Mouse (Mus musculus): ENCODE measurements around the gene Bri3bp. TPM values are rescaled to one million over a fixed set of nuclear protein-coding genes. Genes with fewer than 3 reads are reported as not detected.
"Not testable (repeated sequence)": the region's sequence is repeated elsewhere in the genome, so short reads cannot be mapped to it uniquely, and the experiment has no call there.

The Bri3bp gene
- total RNA-seq, 2 experiments from 2014 or later = 2.6 to 3.2 TPM

DNA sequence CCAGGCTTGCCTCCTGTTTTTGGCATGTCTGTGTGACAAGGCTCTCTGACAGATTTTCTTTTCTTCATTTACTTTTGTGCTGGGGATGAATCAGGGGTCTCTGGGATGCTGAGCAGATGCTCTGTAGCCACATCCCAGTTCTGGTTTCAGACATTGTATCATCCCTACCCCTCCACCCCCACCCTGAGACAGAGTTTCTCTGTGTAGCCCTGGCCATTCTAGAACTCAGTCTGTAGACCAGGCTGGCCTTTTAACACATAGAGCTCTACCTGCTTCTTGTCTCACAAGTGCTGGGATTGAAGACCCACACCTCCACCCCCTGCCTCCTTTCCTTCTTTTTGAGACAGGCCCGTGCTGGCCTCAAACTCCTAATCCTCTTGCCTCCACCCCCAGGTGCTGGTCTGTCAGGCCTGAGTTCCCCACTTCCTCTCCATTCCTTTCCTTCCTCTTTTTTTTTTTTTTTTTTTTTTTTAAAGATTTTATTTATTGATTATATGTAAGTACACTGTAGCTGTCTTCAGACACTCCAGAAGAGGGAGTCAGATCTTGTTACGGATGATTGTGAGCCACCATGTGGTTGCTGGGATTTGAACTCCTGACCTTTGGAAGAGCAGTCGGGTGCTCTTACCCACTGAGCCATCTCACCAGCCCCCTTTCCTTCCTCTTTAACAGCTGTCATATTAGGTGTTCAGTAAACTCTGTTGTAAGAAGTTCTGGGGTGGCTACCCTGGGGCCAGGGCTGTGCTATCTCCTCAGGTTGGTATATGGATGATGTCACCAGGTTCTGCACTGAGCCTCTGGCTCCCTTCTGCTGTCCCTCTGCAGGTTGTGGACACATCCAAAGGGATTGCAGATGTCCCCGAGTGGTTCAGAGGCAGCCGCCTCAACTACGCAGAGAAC is 42.6 kb downstream of the Bri3bp start:
- DNase-seq (ENCODE audit: low spot score) = no peak

DNA sequence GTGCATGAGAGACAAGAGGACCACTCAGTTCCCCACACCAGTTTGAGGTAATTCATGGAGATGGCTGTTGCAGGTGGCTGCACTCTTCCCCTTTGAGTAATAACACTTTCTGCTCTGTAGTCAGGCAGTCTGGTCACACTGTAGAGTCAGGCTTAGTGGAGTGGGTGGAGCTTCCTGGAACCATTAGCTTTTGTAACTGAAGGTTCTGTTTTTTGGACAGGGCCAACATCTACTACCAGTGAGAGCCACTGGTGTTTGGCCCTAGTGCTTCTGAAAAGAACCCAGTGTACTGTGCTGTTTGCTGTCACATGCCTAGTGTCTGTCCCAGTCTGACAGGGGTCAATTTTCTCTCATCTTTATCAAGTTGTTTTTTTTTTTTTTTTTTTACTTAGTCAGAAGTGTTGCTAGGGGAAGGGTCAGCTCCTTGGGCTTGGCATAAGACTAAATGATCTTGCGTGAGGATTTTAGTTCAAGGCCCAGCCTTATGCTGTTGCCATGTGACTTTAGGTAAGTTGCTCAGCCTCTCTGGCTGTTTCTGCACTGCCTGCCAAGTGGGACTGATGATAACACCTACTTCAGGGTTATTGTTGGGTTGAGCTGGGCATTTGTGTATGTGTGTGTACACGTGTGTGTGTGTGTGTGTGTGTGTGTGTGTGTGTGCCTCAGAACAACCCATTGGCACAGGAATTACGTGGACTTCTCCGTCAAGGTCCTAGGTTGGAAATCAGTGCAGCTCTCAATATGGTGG is 43.8 kb downstream of the Bri3bp start:
- DNase-seq (ENCODE audit: low spot score) = no peak

DNA sequence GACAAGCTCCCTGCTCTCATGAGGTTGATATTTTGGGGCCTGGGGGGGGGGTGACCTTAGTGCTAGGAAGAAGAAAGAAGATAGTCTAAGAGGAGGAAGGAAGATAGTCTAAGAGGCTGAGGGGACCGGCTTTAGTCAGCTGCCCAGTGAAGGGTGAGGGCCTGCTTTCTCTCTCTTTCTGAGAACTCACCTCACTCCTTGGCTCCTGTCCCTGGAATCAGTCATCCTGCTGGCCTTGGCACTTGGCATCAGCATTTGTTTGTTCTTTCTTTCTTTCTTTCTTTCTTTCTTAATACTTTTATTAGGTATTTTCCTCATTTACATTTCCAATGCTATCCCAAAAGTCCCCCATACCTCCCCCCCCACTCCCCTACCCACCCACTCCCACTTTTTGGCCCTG is 44.7 kb downstream of the Bri3bp start:
- DNase-seq (ENCODE audit: low spot score) = no peak

DNA sequence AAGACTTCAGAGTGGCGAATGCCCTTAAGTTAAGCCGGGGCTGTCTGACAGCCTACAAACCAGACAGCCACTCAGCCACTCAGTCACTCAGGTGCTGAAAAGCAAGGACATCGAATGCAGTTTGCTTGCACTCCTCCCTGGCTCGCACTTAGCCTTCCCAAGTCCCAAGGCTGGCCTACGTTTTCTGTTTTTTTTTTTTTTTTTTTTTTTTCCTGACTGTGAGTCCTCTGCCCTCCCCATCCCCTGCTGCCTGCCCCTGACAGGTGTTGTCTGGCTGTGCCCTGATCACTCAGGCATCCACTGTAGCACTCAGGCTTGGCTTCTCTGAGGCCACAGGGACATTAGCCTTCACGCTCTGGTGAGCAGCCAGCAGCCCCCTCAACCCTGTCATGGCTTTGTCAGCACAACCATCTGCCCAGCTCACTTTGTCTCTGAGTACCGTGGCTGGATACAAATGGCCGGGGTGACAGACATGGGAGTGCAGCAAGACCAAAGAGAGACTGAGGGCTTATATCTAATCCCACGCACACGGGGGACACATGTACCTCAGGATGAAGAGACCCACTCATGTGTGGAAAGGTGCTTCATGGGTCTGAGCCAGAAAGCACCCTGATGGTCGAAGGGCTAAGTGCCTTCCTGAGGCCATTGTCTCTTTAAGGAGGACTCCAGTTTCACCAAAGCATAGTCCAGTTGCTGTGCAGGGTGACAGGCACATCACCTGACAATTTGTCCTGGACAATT is 46.2 kb downstream of the Bri3bp start:
- DNase-seq (ENCODE audit: low spot score) = no peak

GRCm38 (mm10) chr5:125488116-125488455 is 46.7 kb downstream of the Bri3bp start:
- no peak for DNase-seq (ENCODE audit: low spot score)

DNA sequence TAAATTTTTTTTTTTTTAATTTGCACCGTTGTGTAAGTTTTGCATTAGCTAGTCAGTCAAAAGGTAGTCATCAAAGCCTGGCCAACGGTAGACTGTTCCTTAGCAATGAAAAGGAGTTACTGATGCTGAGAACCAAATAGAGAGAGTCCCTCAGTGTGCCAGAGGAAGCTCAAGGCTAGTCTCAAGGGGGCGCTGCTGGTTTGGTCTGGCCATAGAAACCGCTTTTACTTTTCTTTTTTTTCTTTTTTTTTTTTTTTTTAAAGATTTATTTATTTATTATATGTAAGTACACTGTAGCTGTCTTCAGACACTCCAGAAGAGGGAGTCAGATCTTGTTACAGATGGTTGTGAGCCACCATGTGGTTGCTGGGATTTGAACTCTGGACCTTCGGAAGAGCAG is 47.6 kb downstream of the Bri3bp start:
- not testable (repeated sequence) for DNase-seq (ENCODE audit: low spot score)

DNA sequence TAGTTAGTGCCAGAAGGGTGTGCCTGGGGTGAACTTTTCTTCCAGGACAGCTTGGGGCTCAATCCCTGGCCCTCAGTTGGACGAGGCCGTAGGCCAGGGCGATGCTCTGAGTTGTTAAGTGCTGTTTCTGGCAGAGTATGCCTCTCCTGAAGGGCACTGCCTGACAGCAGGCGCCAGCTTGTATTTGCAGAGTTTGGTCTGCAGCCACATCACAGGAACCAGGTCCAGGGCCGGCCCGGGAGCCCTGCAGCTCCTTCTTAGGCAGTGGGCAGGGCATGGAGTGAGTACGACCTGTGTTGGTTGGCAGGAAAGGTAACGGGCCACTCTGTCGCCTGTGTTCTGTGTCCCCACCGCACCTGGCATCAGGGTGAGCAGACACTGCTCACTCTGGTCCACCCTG is 49.7 kb downstream of the Bri3bp start:
- peak; percentile 73 for DNase-seq (ENCODE audit: low spot score)

- DNase-seq (ENCODE audit: low spot score) = peak; percentile 31
These were observed 51.2 kb downstream of the Bri3bp start for GRCm38 (mm10) chr5:125492379-125493092.

DNA sequence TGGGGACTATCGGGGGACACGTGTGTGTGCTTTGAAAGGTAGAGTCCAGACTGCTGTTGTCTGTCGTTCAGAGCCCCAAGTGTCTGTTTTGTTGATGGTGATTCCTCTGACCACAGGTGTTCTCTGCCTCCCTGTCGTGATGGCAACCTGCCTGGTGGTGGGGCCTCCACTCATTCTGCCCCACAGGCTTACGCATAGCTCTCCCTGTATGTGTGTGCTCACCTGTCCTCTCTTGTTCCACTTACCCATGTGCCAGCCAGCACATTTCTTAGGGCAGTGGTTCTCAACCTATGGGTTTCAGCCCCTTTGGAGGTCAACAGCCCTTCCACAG is 51.7 kb downstream of the Bri3bp start:
- no peak for DNase-seq (ENCODE audit: low spot score)

GRCm38 (mm10) chr5:125495655-125496054 is 54.3 kb downstream of the Bri3bp start:
- peak; percentile 76 for DNase-seq (ENCODE audit: low spot score)

DNA sequence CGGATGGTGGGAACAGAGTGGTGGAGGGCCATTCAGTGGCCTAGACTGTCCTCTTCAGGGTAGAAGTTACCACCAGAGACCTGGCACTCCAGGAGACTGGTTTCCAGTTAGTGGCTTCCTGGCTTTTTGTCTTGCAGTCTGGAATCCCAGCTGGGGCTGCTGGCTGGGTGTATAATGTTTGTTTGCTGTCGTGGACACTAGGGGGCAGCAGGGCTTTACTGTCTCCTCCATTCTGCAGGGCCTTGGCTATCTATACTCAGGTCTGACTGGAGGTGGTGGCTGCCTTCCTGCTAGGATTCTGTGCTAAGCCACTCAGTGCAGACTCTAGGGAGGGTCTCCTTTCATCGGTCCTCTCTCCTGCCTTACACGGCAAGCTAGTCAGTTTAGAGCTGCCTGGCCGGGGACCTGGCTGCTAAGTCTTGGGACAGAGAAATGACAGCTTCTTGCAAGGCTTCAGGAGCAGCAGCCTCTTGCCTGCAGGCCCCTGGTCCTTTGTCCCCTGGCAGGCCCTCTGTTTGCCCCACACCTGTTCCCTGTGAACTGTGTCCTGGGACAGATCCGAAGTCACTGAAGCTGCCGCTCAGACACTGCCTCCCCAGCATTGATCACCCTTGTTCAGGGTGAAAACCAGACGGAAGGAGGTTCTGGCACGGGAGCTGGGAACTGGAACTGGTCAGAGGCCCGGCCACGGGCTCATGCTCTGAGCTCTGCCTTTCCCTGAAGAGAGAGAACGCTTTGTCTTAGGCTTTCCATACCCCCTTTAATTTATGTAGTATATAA is 56.6 kb downstream of the Bri3bp start:
- DNase-seq (ENCODE audit: low spot score) = peak; percentile 74

- DNase-seq (ENCODE audit: low spot score) = no peak
These were observed 60.1 kb downstream of the Bri3bp start for GRCm38 (mm10) chr5:125501505-125501904.

GRCm38 (mm10) chr5:125502186-125502585 is 60.8 kb downstream of the Bri3bp start:
- DNase-seq (ENCODE audit: low spot score) = no peak

- DNase-seq (ENCODE audit: low spot score) = no peak
These were observed 62.3 kb downstream of the Bri3bp start for GRCm38 (mm10) chr5:125503628-125504027.

DNA sequence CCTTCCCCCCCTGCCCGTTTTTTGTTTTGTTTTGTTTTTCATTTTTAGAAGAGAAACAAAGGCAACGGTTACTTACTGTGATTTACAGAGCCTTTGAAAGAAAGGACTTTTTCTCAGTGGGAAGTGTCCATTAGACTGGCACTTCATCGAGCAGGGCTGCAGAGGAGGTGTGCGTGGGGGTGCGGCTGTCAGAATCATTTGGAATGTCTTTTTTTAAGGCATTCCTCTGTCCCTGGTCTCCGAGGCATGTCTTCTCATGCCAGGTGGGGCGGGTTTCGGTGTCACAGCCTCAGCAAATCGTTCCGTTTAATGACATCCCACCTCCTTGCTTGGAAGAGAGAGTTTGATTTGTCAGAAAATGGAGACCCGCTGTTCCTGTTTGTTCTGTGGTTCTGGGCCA is 63.3 kb downstream of the Bri3bp start:
- DNase-seq (ENCODE audit: low spot score) = no peak

DNA sequence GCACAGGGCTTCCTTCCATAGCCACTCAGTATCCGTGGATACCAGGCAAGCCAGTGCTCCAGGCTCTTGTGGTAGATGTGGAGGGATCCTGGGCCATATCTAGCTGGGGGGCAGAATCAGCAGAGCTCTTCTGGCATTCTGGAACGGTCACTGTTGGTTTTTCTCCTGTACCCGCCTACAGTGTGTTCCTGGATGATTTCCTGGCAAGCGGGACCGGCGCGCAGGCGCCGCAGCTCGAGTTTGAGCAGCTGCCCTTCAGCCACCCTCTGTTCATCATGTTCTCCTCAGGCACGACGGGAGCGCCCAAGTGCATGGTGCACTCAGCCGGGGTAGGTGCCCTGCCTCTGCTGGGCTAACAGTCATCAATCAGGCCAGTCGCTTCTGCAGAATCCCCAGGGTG is 64.6 kb downstream of the Bri3bp start:
- no peak for DNase-seq (ENCODE audit: low spot score)

DNA sequence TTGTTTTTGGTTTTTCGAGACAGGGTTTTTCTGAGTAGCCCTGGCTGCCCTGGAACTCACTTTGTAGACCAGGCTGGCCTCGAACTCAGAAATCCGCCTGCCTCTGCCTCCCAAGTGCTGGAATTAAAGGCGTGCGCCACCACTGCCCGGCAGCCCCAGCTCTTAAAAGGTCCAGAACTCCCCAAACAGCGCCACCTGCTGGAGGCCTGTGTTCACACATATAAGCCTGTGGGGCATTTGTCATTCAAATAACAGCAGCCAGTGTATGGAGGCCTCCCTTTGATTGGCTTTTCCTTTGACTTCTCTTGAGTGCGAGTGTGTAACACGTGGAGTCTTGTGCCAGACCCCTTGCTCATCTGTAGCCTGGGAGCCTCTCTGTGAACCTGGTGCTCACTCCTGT is 66.2 kb downstream of the Bri3bp start:
- no peak for DNase-seq (ENCODE audit: low spot score)

GRCm38 (mm10) chr5:125508006-125508405 is 66.6 kb downstream of the Bri3bp start:
- no peak for DNase-seq (ENCODE audit: low spot score)

- no peak for DNase-seq (ENCODE audit: low spot score)
These were observed 68.2 kb downstream of the Bri3bp start for GRCm38 (mm10) chr5:125509541-125509940.
